Mouse (Mus musculus) intestine, postnatal 0 days (tissue): ENCODE results near the gene Rhobtb1. TPM values are rescaled to one million over a fixed set of nuclear protein-coding genes. Genes with fewer than 3 reads are reported as not detected.

ENCODE experiments used
- ATAC-seq: fragments of 200-750 bp; cut with Nextera tagmentation; 2 replicates; pipeline ENCODE4 v1.8.0; 2017; ENCODE audit warnings: mild to moderate bottlenecking, moderate TSS enrichment, moderate library complexity
- H3K27ac ChIP-seq: fragments of 300-500 bp; sonication (generic); 2 replicates; pipeline ENCODE4 v1.5.1; 2014; ENCODE audit warnings: mild to moderate bottlenecking, low read depth, low read length, moderate library complexity
- H3K27me3 ChIP-seq: fragments of 300-500 bp; sonication (generic); replicated peaks from 2 replicates; pipeline ENCODE4 v1.6.1; 2014; ENCODE audit warnings: low read length, mixed read lengths; ENCODE audit not compliant: control insufficient read depth, insufficient read depth
- H3K36me3 ChIP-seq: fragments of 300-500 bp; sonication (generic); 2 replicates; pipeline ENCODE4 v1.6.1; 2014; ENCODE audit warnings: mild to moderate bottlenecking, moderate library complexity; ENCODE audit not compliant: control insufficient read depth, insufficient read depth
- H3K4me1 ChIP-seq: fragments of 300-500 bp; sonication (generic); replicated peaks from 2 replicates; pipeline ENCODE4 v1.6.1; 2014; ENCODE audit warnings: antibody characterized with exemption, low read length, mixed read lengths; ENCODE audit not compliant: control insufficient read depth, insufficient read depth
- H3K4me2 ChIP-seq: fragments of 300-500 bp; sonication (generic); replicated peaks from 2 replicates; pipeline ENCODE4 v1.6.1; 2014; ENCODE audit warnings: low read depth, mild to moderate bottlenecking, moderate library complexity
- H3K4me3 ChIP-seq: fragments of 300-500 bp; sonication (generic); 2 replicates; pipeline ENCODE4 v1.5.1; 2014; ENCODE audit warnings: low read depth, low read length
- H3K9ac ChIP-seq: fragments of 300-500 bp; sonication (generic); 2 replicates; pipeline ENCODE4 v1.6.1; 2014; ENCODE audit warnings: mild to moderate bottlenecking, low read depth, low read length
- H3K9me3 ChIP-seq: fragments of 300-500 bp; sonication (generic); 2 replicates; pipeline ENCODE4 v1.6.1; 2016; ENCODE audit warnings: mixed run types; ENCODE audit not compliant: control insufficient read depth
- CTCF ChIP-seq: sonication (generic); IDR thresholded peaks from 2 replicates; pipeline ENCODE4 v1.5.1; 2016; ENCODE audit warnings: low read depth, mild to moderate bottlenecking, control low read depth, antibody characterized with exemption, moderate library complexity
- WGBS: fragments of 180-500 bp; shearing (Covaris S2); extraction: QIAGEN DNeasy Blood & Tissue Kit; methylation state at CpG from one replicate; pipeline ENCODE4 v1.1.7; 2014; 5-methylcytosine and 5-hydroxymethylcytosine counted together
- polyA plus RNA-seq: library from polyadenylated mRNA; unstranded; fragments of >200 nt; fragmentation: Nextera tagmentation; extraction: Ambion mirVana; gene quantifications from 2 replicates; pipeline ENCODE4 v1.2.1, GENCODE M21; 2015

Rhobtb1 gene
- polyA plus RNA-seq, 1 experiment from 2014 or later, result 13.2 TPM

DNA sequence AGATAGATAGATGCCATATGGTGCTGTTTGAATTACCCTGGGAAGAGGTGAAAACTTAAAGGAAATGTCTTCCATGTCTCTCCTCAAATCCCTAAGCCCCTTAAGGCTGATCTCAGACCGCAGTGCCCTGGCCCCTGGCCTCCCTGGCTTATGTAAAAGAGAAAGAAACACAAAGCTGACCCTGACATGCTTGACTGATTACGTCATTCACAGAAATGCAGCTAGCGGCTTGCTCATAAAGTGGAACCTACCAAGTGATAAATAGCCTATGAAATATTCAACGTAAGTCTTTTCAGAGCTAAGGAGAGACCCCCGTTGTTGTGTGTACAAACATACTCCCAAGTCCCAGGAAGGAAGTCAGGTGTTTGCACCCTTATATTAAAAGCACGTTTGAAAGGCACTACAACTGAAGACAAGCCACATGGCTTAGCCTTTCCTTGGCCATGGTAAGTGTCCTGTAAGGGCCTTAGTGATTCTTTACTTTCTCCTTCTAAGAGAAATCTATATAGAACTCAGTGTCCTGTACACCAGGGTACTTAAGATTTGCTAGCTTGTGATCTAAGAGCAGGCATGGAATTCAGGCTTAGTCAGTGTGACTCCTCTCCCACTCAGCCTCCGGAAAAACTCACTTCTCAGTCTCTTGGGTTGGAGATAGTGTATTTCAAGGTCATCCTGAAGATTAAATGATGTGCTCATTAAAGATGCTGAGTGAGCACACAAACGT lies 53.6 kb downstream of the Rhobtb1 start:
- WGBS, result 34% methylated on average over 8 of the region's 8 CpGs
- no peaks in the 10 kb centered on the region for H3K4me1 ChIP-seq
- no peak overlapping the region for H3K4me2 ChIP-seq
- ATAC-seq, result 0 out of 2 replicates have a peak, but pooled peaks have one; percentile 28
- TF ChIP-seq CTCF, result no peak
- no peaks in the 10 kb centered on the region for H3K27me3 ChIP-seq
- H3K36me3 ChIP-seq, result no peaks in the 10 kb centered on the region
- no peak overlapping the region for H3K9ac ChIP-seq
- no peak overlapping the region for H3K27ac ChIP-seq
- no peaks in the 10 kb centered on the region for H3K9me3 ChIP-seq
- H3K4me3 ChIP-seq, result no peak overlapping the region

DNA sequence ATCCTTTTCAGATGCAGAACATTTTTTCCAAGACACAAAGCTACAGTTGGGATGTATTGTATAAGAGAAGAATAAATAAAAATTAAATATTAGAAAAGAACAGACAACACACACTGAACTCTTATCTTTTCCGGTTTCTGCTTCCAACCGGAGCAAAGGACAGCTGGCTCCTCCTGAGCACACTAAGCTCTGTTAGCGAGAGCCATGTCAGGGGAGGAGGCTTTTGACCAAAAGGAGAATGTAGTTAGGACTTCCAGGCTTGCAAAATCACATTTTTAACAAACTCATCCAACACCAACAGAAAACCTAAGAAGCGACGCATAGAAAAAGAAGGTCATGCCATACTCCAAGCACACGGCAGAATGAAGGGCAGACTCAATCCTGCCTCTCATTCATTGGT lies 54.8 kb downstream of the Rhobtb1 start:
- WGBS, result 76% methylated on average over 6 of the region's 6 CpGs
- ATAC-seq, result no peak

DNA sequence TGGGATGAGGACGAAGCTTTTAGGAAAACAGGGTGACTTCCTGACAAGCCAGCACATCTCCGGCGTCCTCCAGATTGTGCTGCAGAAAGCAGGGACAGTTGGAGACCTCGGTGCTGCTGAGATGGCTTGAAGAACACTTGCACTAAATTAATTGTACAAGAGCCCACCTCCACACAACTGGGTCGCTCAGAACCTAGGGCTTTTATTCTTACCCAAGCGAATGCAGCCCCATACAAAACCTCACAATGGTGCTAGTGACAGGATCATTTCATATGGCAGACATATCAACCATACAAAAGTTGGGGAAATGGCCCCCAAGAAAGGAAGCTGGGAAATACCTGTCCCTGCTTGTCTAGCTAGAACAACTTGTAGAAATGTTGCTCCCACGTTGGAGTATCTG lies 56.2 kb downstream of the Rhobtb1 start:
- TF ChIP-seq CTCF, result no peak
- H3K9me3 ChIP-seq, result no peaks in the 10 kb centered on the region
- no peaks in the 10 kb centered on the region for H3K4me1 ChIP-seq
- H3K4me2 ChIP-seq, result no peak overlapping the region
- H3K27ac ChIP-seq, result no peak overlapping the region
- 85% methylated on average over 7 of the region's 7 CpGs for WGBS
- H3K4me3 ChIP-seq, result no peak overlapping the region
- no peaks in the 10 kb centered on the region for H3K27me3 ChIP-seq
- no peak for ATAC-seq
- no peaks in the 10 kb centered on the region; the same call in 1 of the 2 replicates for H3K36me3 ChIP-seq
- H3K9ac ChIP-seq, result no peak overlapping the region

More for the DNA sequence above, 54.8 kb downstream of the Rhobtb1 start:
- Histone ChIP-seq H3K4me1 (no peaks in the 10 kb centered on the region), H3K4me2 (no peak overlapping the region), H3K9me3 (no peaks in the 10 kb centered on the region), H3K27ac (no peak overlapping the region), H3K4me3 (no peak overlapping the region), H3K36me3 (no peaks in the 10 kb centered on the region; the same call in 1 of the 2 replicates), H3K27me3 (no peaks in the 10 kb centered on the region), H3K9ac (no peak overlapping the region)
- no peak for TF ChIP-seq CTCF

DNA sequence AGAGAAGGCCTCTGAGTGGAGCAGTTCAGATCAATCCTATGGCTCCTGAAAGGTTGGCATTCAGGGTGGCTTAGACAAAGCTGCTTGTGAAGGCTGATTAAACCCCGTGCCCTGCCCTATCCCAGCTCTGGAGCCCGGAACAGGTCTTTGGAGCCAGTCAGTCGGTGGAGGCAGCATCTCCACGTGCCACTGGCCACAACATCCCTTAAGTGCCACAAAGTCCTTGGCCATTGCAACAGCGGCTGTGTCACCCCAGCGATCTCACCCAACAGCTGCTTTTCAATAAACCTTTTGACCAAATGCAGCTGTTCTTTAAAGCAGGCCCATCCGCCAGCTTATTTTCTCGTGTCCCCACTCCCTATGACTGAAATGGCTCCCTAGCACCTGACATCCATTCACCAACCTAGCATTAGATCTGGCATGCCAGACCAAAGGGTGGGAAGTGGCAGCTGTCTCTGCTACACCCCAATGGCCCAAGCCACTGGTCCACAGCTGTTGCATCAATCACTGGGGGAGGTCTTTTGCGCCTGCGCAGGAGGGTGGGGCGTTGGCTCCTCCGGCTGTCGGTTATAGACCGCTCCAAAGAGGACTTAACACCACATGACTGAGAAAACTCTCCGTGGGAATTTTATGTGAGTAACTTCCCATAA lies 56.9 kb downstream of the Rhobtb1 start:
- Histone ChIP-seq H3K4me1 (no peaks in the 10 kb centered on the region), H3K4me2 (no peak overlapping the region), H3K36me3 (no peaks in the 10 kb centered on the region; the same call in 1 of the 2 replicates), H3K9ac (no peak overlapping the region), H3K9me3 (no peaks in the 10 kb centered on the region), H3K4me3 (no peak overlapping the region), H3K27ac (no peak overlapping the region), H3K27me3 (no peaks in the 10 kb centered on the region)
- no peak for TF ChIP-seq CTCF
- 86% methylated on average over 15 of the region's 15 CpGs for WGBS
- ATAC-seq, result no peak

DNA sequence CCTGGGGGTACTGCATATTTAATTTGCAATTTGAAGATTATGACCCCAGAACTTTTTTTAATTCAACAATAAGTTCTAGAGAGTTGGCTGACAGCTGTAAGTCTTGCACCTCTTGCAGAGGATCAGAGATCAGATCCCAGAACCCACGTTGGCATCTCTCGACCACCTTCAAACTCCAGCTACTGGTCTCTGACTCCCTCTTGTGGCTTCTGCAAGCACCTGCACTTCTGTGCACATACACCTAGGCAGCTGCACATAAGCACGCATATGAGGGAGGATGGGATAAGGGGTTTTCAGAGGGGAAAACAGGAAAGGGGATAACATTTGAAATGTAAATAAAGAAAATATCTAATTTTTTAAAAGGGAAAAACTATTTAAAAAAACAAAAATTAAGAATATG lies 57.5 kb downstream of the Rhobtb1 start:
- ATAC-seq, result no peak
- Histone ChIP-seq H3K9ac (no peak overlapping the region), H3K9me3 (no peaks in the 10 kb centered on the region), H3K27me3 (no peaks in the 10 kb centered on the region), H3K27ac (no peak overlapping the region), H3K36me3 (no peaks in the 10 kb centered on the region; the same call in 1 of the 2 replicates), H3K4me1 (no peaks in the 10 kb centered on the region), H3K4me3 (no peak overlapping the region), H3K4me2 (no peak overlapping the region)
- WGBS, result 87% methylated on average over 3 of the region's 3 CpGs
- peak; percentile 42 for TF ChIP-seq CTCF

DNA sequence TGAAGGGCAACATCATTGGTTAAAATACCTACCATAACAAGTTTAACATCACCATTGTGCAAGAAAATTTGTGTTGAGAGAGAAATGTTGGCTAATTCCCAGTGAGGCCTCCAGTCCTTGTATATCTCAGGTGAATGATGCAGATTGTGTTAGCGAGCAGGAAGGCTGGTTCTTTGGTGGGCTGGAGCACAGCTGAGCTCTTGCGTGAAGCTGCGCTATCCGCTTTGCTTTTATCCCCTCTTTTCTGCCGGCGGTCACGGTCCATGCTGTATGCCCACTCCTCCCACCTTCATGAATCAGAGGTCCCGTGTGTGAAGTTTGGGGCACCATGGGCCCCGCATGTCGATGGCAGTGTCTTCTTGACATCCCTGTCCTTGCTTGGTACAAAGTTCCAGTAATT lies 58.8 kb downstream of the Rhobtb1 start:
- H3K4me3 ChIP-seq, result no peak overlapping the region
- H3K27ac ChIP-seq, result no peak overlapping the region
- no peak for TF ChIP-seq CTCF
- H3K9ac ChIP-seq, result no peak overlapping the region
- no peak for ATAC-seq
- H3K9me3 ChIP-seq, result no peaks in the 10 kb centered on the region
- no peaks in the 10 kb centered on the region; the same call in 1 of the 2 replicates for H3K36me3 ChIP-seq
- H3K27me3 ChIP-seq, result no peaks in the 10 kb centered on the region
- H3K4me1 ChIP-seq, result no peaks in the 10 kb centered on the region
- 95% methylated on average over 10 of the region's 10 CpGs for WGBS
- no peak overlapping the region for H3K4me2 ChIP-seq
